Mouse (Mus musculus) layer of hippocampus, adult 2 months (tissue): ENCODE data around the gene Pappa2. TPM values are rescaled to one million over a fixed set of nuclear protein-coding genes. Genes with fewer than 3 reads are reported as not detected.

Source experiments
- DNase-seq, 2 experiments: peaks; one replicate each; pipeline ENCODE4 v3.0.0; 2022; ENCODE audit warnings: low spot score in 2 of 2
- H3K27ac ChIP-seq: fragments of 200-600 bp; 2 replicates; pipeline ENCODE4 v1.8.1; 2022
- H3K4me3 ChIP-seq: fragments of 200-600 bp; 2 replicates; pipeline ENCODE4 v1.8.1; 2022; ENCODE audit warnings: mild to moderate bottlenecking
- CTCF ChIP-seq: fragments of 200-600 bp; conservative IDR thresholded peaks from 2 replicates; pipeline ENCODE4 v1.8.1; 2022; ENCODE audit warnings: antibody characterized with exemption, mild to moderate bottlenecking, moderate library complexity
- total RNA-seq, 2 experiments: library from RNA; stranded (reverse); gene quantifications; 2 replicates each; pipeline ENCODE4 v1.2.3; 2021

The Pappa2 gene
- total RNA-seq, 2 experiments from 2014 or later: 1.4 to 1.5 TPM

GRCm38 (mm10) chr1:158942864-158943263 lies 37.4 kb downstream of the Pappa2 start:
- TF ChIP-seq CTCF: no peak
- Histone ChIP-seq H3K27ac (no peak overlapping the region), H3K4me3 (no peak overlapping the region)
- no peak for DNase-seq

GRCm38 (mm10) chr1:158940966-158941365 lies 39.3 kb downstream of the Pappa2 start:
- H3K4me3 ChIP-seq: no peak overlapping the region
- no peak for DNase-seq
- TF ChIP-seq CTCF: no peak
- H3K27ac ChIP-seq: no peak overlapping the region

GRCm38 (mm10) chr1:158934447-158934846 lies 45.8 kb downstream of the Pappa2 start:
- DNase-seq: no peak
- H3K4me3 ChIP-seq: no peak overlapping the region
- TF ChIP-seq CTCF: no peak
- no peak overlapping the region for H3K27ac ChIP-seq

- Histone ChIP-seq H3K27ac (no peak overlapping the region), H3K4me3 (no peak overlapping the region)
- TF ChIP-seq CTCF: no peak
- DNase-seq: no peak
These were observed 49.0 kb downstream of the Pappa2 start for GRCm38 (mm10) chr1:158931202-158931827.

- no peak for DNase-seq
- H3K27ac ChIP-seq: no peak overlapping the region
- H3K4me3 ChIP-seq: no peak overlapping the region
- no peak for TF ChIP-seq CTCF
These were observed 50.9 kb downstream of the Pappa2 start for GRCm38 (mm10) chr1:158929369-158929768.

- TF ChIP-seq CTCF: no peak
- Histone ChIP-seq H3K4me3 (no peak overlapping the region), H3K27ac (no peak overlapping the region)
- DNase-seq: no peak
These were observed 59.8 kb downstream of the Pappa2 start for GRCm38 (mm10) chr1:158920451-158920850.

GRCm38 (mm10) chr1:158918890-158919289 lies 61.4 kb downstream of the Pappa2 start:
- no peak overlapping the region for H3K4me3 ChIP-seq
- no peak for DNase-seq
- TF ChIP-seq CTCF: no peak
- no peak overlapping the region for H3K27ac ChIP-seq

GRCm38 (mm10) chr1:158917067-158917466 lies 63.2 kb downstream of the Pappa2 start:
- no peak for DNase-seq
- no peak overlapping the region for H3K4me3 ChIP-seq

GRCm38 (mm10) chr1:158915592-158915991 lies 64.7 kb downstream of the Pappa2 start:
- no peak for DNase-seq
- Histone ChIP-seq H3K4me3 (no peak overlapping the region), H3K27ac (no peak overlapping the region)
- no peak for TF ChIP-seq CTCF

More at GRCm38 (mm10) chr1:158917067-158917466, 63.2 kb downstream of the Pappa2 start:
- H3K27ac ChIP-seq: no peak overlapping the region
- TF ChIP-seq CTCF: no peak

GRCm38 (mm10) chr1:158910661-158911060 lies 69.6 kb downstream of the Pappa2 start:
- peak in 1 of 2 experiments; percentile 22 for DNase-seq
- Histone ChIP-seq H3K4me3 (no peak overlapping the region), H3K27ac (peak overlapping the region; percentile 46; the same call in 1 of the 2 replicates)
- TF ChIP-seq CTCF: no peak

GRCm38 (mm10) chr1:158897339-158897738 lies 83.0 kb downstream of the Pappa2 start:
- no peak overlapping the region for H3K4me3 ChIP-seq
- no peak for DNase-seq
- H3K27ac ChIP-seq: no peak overlapping the region
- no peak for TF ChIP-seq CTCF

- no peak for DNase-seq
- Histone ChIP-seq H3K27ac (no peak overlapping the region), H3K4me3 (no peak overlapping the region)
- TF ChIP-seq CTCF: no peak
These were observed 85.8 kb downstream of the Pappa2 start for GRCm38 (mm10) chr1:158894441-158894840.

GRCm38 (mm10) chr1:158875487-158875886 lies 104.8 kb downstream of the Pappa2 start:
- no peak overlapping the region for H3K27ac ChIP-seq
- no peak for DNase-seq

GRCm38 (mm10) chr1:158874552-158875077 lies 105.7 kb downstream of the Pappa2 start:
- H3K4me3 ChIP-seq: no peak overlapping the region
- no peak overlapping the region for H3K27ac ChIP-seq
- no peak for DNase-seq
- TF ChIP-seq CTCF: no peak

More at GRCm38 (mm10) chr1:158875487-158875886, 104.8 kb downstream of the Pappa2 start:
- H3K4me3 ChIP-seq: no peak overlapping the region
- no peak for TF ChIP-seq CTCF
